Mouse (Mus musculus): Measurements from ENCODE around the gene Maob. TPM values are rescaled to one million over a fixed set of nuclear protein-coding genes. Genes with fewer than 3 reads are reported as not detected.

Gene Maob
- polyA plus RNA-seq, 1 experiment from 2014 or later, result 8.4 TPM

GRCm38 (mm10) chrX:16767453-16767852 is 49.7 kb downstream of the Maob start:
- no peak for ATAC-seq (replicated peaks; ENCODE audit: insufficient number of reproducible peaks, low FRiP score, low TSS enrichment)
- Histone ChIP-seq H3K27me3 (ENCODE audit: control insufficient read depth, insufficient read depth, low read length) (no peaks in the 10 kb centered on the region), H3K9ac (ENCODE audit: low read depth, low read length) (no peak overlapping the region), H3K4me2 (no peak overlapping the region), H3K9me3 (replicated peaks; ENCODE audit: control insufficient read depth, low read length) (no peaks in the 10 kb centered on the region), H3K4me3 (ENCODE audit: low read depth, low read length) (no peak overlapping the region), H3K36me3 (ENCODE audit: control insufficient read depth, insufficient read depth, low read length) (no peaks in the 10 kb centered on the region), H3K27ac (ENCODE audit: low read depth, low read length) (no peak overlapping the region), H3K4me1 (ENCODE audit: control insufficient read depth, insufficient read depth, low read length) (no peaks in the 10 kb centered on the region)
- WGBS (ENCODE audit: insufficient replicate concordance), result 42% methylated on average over 1 of the region's 1 CpGs

- Histone ChIP-seq H3K4me3 (ENCODE audit: low read depth, low read length) (no peak overlapping the region), H3K9me3 (replicated peaks; ENCODE audit: control insufficient read depth, low read length) (no peaks in the 10 kb centered on the region), H3K4me1 (ENCODE audit: control insufficient read depth, insufficient read depth, low read length) (no peaks in the 10 kb centered on the region), H3K9ac (ENCODE audit: low read depth, low read length) (no peak overlapping the region), H3K27ac (ENCODE audit: low read depth, low read length) (no peak overlapping the region), H3K27me3 (ENCODE audit: control insufficient read depth, insufficient read depth, low read length) (no peaks in the 10 kb centered on the region), H3K4me2 (no peak overlapping the region), H3K36me3 (ENCODE audit: control insufficient read depth, insufficient read depth, low read length) (no peaks in the 10 kb centered on the region)
- WGBS (ENCODE audit: insufficient replicate concordance), result 49% methylated on average over 4 of the region's 4 CpGs
- no peak for ATAC-seq (replicated peaks; ENCODE audit: insufficient number of reproducible peaks, low FRiP score, low TSS enrichment)
Observed at GRCm38 (mm10) chrX:16766156-16766555, 51.0 kb downstream of the Maob start.

- H3K27me3 ChIP-seq (ENCODE audit: control insufficient read depth, insufficient read depth, low read length), result no peaks in the 10 kb centered on the region
- H3K4me2 ChIP-seq, result no peak overlapping the region
- no peak for ATAC-seq (replicated peaks; ENCODE audit: insufficient number of reproducible peaks, low FRiP score, low TSS enrichment)
- H3K9ac ChIP-seq (ENCODE audit: low read depth, low read length), result no peak overlapping the region
- no peaks in the 10 kb centered on the region for H3K9me3 ChIP-seq (replicated peaks; ENCODE audit: control insufficient read depth, low read length)
- no peaks in the 10 kb centered on the region for H3K4me1 ChIP-seq (ENCODE audit: control insufficient read depth, insufficient read depth, low read length)
- H3K4me3 ChIP-seq (ENCODE audit: low read depth, low read length), result no peak overlapping the region
- no peaks in the 10 kb centered on the region for H3K36me3 ChIP-seq (ENCODE audit: control insufficient read depth, insufficient read depth, low read length)
- no peak overlapping the region for H3K27ac ChIP-seq (ENCODE audit: low read depth, low read length)
- 57% methylated on average over 3 of the region's 3 CpGs for WGBS (ENCODE audit: insufficient replicate concordance)
Observed at GRCm38 (mm10) chrX:16761430-16761829, 55.7 kb downstream of the Maob start.

GRCm38 (mm10) chrX:16754761-16755160 is 62.4 kb downstream of the Maob start:
- no peak overlapping the region for H3K9ac ChIP-seq (ENCODE audit: low read depth, low read length)
- H3K27me3 ChIP-seq (ENCODE audit: control insufficient read depth, insufficient read depth, low read length), result no peaks in the 10 kb centered on the region
- H3K36me3 ChIP-seq (ENCODE audit: control insufficient read depth, insufficient read depth, low read length), result no peaks in the 10 kb centered on the region
- H3K4me2 ChIP-seq, result no peak overlapping the region
- H3K4me1 ChIP-seq (ENCODE audit: control insufficient read depth, insufficient read depth, low read length), result no peaks in the 10 kb centered on the region
- H3K27ac ChIP-seq (ENCODE audit: low read depth, low read length), result no peak overlapping the region
- ATAC-seq (replicated peaks; ENCODE audit: insufficient number of reproducible peaks, low FRiP score, low TSS enrichment), result no peak
- no peaks in the 10 kb centered on the region for H3K9me3 ChIP-seq (replicated peaks; ENCODE audit: control insufficient read depth, low read length)
- H3K4me3 ChIP-seq (ENCODE audit: low read depth, low read length), result no peak overlapping the region

- no peaks in the 10 kb centered on the region for H3K27me3 ChIP-seq (ENCODE audit: control insufficient read depth, insufficient read depth, low read length)
- no peaks in the 10 kb centered on the region for H3K36me3 ChIP-seq (ENCODE audit: control insufficient read depth, insufficient read depth, low read length)
- H3K9me3 ChIP-seq (replicated peaks; ENCODE audit: control insufficient read depth, low read length), result no peaks in the 10 kb centered on the region
- H3K27ac ChIP-seq (ENCODE audit: low read depth, low read length), result no peak overlapping the region
- no peaks in the 10 kb centered on the region for H3K4me1 ChIP-seq (ENCODE audit: control insufficient read depth, insufficient read depth, low read length)
- H3K9ac ChIP-seq (ENCODE audit: low read depth, low read length), result no peak overlapping the region
- H3K4me2 ChIP-seq, result no peak overlapping the region
- no peak for ATAC-seq (replicated peaks; ENCODE audit: insufficient number of reproducible peaks, low FRiP score, low TSS enrichment)
- WGBS (ENCODE audit: insufficient replicate concordance), result 58% methylated on average over 1 of the region's 1 CpGs
- no peak overlapping the region for H3K4me3 ChIP-seq (ENCODE audit: low read depth, low read length)
Observed at GRCm38 (mm10) chrX:16748932-16749331, 68.2 kb downstream of the Maob start.

- H3K4me3 ChIP-seq (ENCODE audit: low read depth, low read length), result no peak overlapping the region
- no peak for ATAC-seq (replicated peaks; ENCODE audit: insufficient number of reproducible peaks, low FRiP score, low TSS enrichment)
- no peak overlapping the region for H3K4me2 ChIP-seq
- H3K4me1 ChIP-seq (ENCODE audit: control insufficient read depth, insufficient read depth, low read length), result no peaks in the 10 kb centered on the region
- no peak overlapping the region for H3K9ac ChIP-seq (ENCODE audit: low read depth, low read length)
- no peak overlapping the region for H3K27ac ChIP-seq (ENCODE audit: low read depth, low read length)
- no peaks in the 10 kb centered on the region for H3K36me3 ChIP-seq (ENCODE audit: control insufficient read depth, insufficient read depth, low read length)
- WGBS (ENCODE audit: insufficient replicate concordance), result 62% methylated on average over 1 of the region's 1 CpGs
- no peaks in the 10 kb centered on the region for H3K27me3 ChIP-seq (ENCODE audit: control insufficient read depth, insufficient read depth, low read length)
- no peaks in the 10 kb centered on the region for H3K9me3 ChIP-seq (replicated peaks; ENCODE audit: control insufficient read depth, low read length)
Observed at GRCm38 (mm10) chrX:16714033-16714432, 103.1 kb downstream of the Maob start.

- 48% methylated on average over 1 of the region's 1 CpGs for WGBS (ENCODE audit: insufficient replicate concordance)
- no peak for ATAC-seq (replicated peaks; ENCODE audit: insufficient number of reproducible peaks, low FRiP score, low TSS enrichment)
- H3K27me3 ChIP-seq (ENCODE audit: control insufficient read depth, insufficient read depth, low read length), result no peaks in the 10 kb centered on the region
Observed at GRCm38 (mm10) chrX:16706094-16706493, 111.1 kb downstream of the Maob start.

More at GRCm38 (mm10) chrX:16706094-16706493, 111.1 kb downstream of the Maob start:
- H3K4me2 ChIP-seq, result no peak overlapping the region
- H3K4me3 ChIP-seq (ENCODE audit: low read depth, low read length), result no peak overlapping the region
- no peak overlapping the region for H3K27ac ChIP-seq (ENCODE audit: low read depth, low read length)
- H3K9me3 ChIP-seq (replicated peaks; ENCODE audit: control insufficient read depth, low read length), result no peaks in the 10 kb centered on the region
- H3K4me1 ChIP-seq (ENCODE audit: control insufficient read depth, insufficient read depth, low read length), result no peaks in the 10 kb centered on the region
- H3K36me3 ChIP-seq (ENCODE audit: control insufficient read depth, insufficient read depth, low read length), result no peaks in the 10 kb centered on the region
- no peak overlapping the region for H3K9ac ChIP-seq (ENCODE audit: low read depth, low read length)

Other genes with a start within 250 kb of the Maob start
- 7.2 and 9.0 TPM in 2 replicates for gene Maoa, start 197.7 kb downstream of the Maob start, polyA plus RNA-seq (2014; fragmentation: Nextera tagmentation; extraction: Ambion mirVana)
- gene Ndp, start 94.4 kb upstream of the Maob start, polyA plus RNA-seq (2014; fragmentation: Nextera tagmentation; extraction: Ambion mirVana), result 1.0 and 1.2 TPM in 2 replicates

Data from heart, embryonic 11.5 days (tissue).